Mouse (Mus musculus) urinary bladder, adult 18-20 months (tissue): ENCODE data around the gene Hoxb3.

Experiments
- DNase-seq, 2 experiments: peaks; one replicate each; pipeline ENCODE4 v3.0.0; 2022; ENCODE audit warnings: low spot score in 2 of 2, mixed read lengths in 2 of 2

Hoxb3 gene

GRCm38 (mm10) chr11:96352691-96353521 is 29.8 kb downstream of the Hoxb3 start:
- no peak for DNase-seq

DNA sequence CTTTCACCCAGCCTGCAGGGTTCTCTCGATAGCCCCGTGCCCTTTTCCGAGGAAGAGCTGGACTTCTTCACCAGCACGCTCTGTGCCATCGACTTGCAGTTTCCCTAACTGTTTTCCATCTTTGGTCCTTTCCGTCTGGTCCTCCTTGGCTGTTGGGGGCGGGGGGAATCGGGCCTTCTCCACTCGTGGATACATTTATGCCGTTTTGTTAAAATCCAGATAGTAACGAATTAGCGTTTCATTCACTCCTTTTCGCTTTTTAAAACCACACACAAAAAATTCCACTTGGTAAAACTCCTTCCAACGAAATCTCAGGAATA is 30.4 kb downstream of the Hoxb3 start:
- no peak for DNase-seq

GRCm38 (mm10) chr11:96353939-96354338 is 30.8 kb downstream of the Hoxb3 start:
- DNase-seq = no peak

- no peak for DNase-seq
These were observed 31.2 kb downstream of the Hoxb3 start for GRCm38 (mm10) chr11:96354376-96354775.

GRCm38 (mm10) chr11:96354801-96355311 is 31.7 kb downstream of the Hoxb3 start:
- no peak for DNase-seq

DNA sequence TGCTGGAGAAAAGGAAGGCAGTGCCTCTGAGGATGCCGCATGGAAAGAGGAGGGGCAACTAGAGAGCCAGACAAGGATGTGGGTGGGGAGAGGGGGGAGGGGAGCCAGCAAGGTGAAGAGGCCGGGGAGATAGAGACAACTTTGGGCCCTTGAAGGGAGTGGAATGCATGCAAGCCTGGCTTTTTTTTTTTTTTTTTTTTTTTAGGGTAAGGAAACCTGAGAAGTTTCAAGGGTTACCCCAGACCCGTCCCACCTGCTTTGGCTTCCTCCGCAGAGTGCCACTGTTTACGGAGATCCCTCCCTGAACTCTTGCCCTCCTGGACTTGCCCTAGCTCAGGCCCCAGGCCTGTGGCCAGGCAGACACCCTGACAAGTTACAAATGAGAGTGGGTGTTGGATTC is 40.7 kb downstream of the Hoxb3 start:
- no peak for DNase-seq

DNA sequence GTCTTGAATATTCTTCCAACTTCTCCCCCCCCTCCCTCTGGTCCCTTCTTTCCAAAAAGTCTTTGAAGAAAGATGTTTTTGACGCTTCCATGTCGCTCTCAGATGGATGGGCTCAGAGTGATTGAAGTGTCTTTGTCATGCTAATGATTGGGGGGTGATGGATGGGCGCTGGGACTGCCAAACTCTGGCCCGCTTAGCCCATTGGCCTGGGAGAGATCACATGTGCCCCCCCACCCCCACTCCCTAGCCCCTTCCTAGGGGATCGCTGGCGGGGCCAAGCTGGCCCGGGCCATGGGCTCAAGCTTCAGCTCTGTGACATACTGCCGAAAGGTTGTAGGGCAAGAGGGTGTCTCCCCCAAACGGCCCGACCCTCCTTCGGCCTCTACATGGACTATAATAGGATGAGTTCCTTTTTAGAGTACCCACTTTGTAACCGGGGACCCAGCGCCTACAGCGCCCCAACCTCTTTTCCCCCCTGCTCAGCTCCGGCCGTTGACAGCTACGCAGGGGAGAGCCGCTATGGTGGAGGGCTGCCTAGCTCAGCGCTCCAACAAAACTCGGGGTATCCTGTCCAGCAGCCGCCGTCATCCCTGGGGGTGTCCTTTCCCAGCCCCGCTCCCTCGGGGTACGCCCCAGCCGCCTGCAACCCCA is 42.4 kb downstream of the Hoxb3 start, which contains the start of gene Hoxb1:
Hoxb1 (plus strand) TSS at position 312 of the 651 bp plus-strand sequence.
- DNase-seq = no peak

- DNase-seq = no peak
These were observed 43.2 kb downstream of the Hoxb3 start for GRCm38 (mm10) chr11:96366092-96367041.

GRCm38 (mm10) chr11:96367141-96367540 is 44.0 kb downstream of the Hoxb3 start:
- DNase-seq = no peak

DNA sequence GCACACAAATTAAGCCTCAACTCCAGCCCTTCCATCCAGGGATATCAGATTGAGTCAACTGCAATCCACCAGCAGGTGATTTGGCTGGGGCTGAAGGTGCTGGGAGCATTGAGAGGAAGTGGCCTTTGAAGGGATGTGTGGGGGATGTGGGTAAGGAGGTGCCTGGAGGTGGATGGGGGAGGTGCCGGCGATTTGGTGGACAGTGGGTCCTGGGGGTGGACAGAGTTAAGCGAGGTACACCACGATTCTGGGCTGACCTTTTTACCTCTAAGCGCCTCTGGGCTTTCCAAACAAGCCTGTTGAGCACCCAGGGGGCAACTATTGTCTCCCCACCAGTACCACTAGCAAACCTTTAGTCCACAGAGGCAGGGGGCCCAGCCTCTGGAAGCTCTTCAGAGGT is 45.6 kb downstream of the Hoxb3 start:
- DNase-seq = no peak

- DNase-seq = no peak
These were observed 46.0 kb downstream of the Hoxb3 start for GRCm38 (mm10) chr11:96369140-96369539.

- DNase-seq = no peak
These were observed 48.6 kb downstream of the Hoxb3 start for GRCm38 (mm10) chr11:96371726-96372125.

GRCm38 (mm10) chr11:96372519-96372918 is 49.4 kb downstream of the Hoxb3 start:
- DNase-seq = no peak

GRCm38 (mm10) chr11:96374810-96375209 is 51.7 kb downstream of the Hoxb3 start:
- no peak for DNase-seq

DNA sequence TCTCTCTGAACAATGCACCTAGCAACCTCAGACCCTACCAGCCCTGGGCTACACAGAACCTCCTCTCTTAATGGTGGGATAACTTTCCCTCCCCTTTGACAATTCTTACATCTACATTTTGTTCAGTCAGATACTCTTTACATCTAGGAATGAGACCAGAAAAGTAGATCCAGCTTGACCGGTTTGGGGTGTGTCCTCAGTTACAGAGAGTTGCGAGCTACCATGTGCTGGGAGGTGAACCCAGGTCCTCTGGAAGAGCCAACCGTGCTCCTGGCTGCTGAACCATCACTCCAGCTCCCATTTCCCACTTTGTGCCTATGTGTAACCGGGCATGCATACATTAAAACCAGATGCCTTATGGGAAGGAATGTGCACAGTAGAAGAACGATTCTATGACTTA is 60.3 kb downstream of the Hoxb3 start:
- no peak for DNase-seq

DNA sequence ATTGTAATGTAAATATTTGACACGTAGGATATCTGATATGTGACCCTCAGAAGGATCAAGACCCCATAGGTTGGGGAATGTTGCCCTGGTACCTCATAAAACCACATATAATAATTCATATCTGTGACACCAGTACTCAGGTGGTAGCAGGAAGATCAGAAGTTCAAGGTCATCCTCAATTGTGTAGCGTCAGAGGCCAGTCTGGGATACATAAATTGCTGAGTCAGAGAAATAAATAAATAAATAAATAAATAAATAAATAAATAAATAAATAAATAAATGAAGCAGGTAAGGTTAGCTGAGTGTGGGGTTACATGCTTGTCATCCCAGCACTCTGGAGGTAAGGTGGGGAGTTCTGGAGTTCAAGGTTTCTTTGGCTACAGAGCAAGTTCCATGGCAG is 64.5 kb downstream of the Hoxb3 start:
- DNase-seq = no peak

- no peak for DNase-seq
These were observed 73.9 kb downstream of the Hoxb3 start for GRCm38 (mm10) chr11:96396772-96397626.
